Mouse (Mus musculus) stomach, postnatal 0 days (tissue): ENCODE data around the gene Tcea2.

ENCODE experiments used
- CTCF ChIP-seq: IDR thresholded peaks from 2 replicates; pipeline ENCODE4 v1.5.1; 2016; ENCODE audit warnings: antibody characterized with exemption, low read depth, mild to moderate bottlenecking, moderate library complexity
- EP300 ChIP-seq: optimal IDR thresholded peaks from 2 replicates; pipeline ENCODE3; 2016; ENCODE audit warnings: antibody characterized with exemption

- TF ChIP-seq CTCF (no peak), EP300 (no peak)
These were observed 22.7 kb upstream of the Tcea2 start for GRCm38 (mm10) chr2:181657441-181657840.
